In genomic region chr4:98435641-98436457, GRCm38 (mm10) we compare ENCODE assay signal across 14 mouse cellular contexts. TPM values are rescaled to one million over a fixed set of nuclear protein-coding genes. Genes with fewer than 3 reads are reported as not detected.
A peak's percentile ranks its signal among the peaks of the same experiment; 100 is the strongest.
DNase-seq lines count a peak whose midpoint lies in the region; ATAC-seq lines count a peak whose summit lies in the region.
"Had no signal": no experiment of that assay in that cellular context is flagged by ENCODE, and none has a peak within 500 bp of the region (broad histone marks: within the 10 kb centered on the region; RNA-seq: fewer than 3 reads in every experiment).

No protein-coding gene starts in this region.

- H3K4me3 ChIP-seq in stomach, embryonic 14.5 days (ENCODE audit: low read depth, low read length): no peak overlapping the region
- H3K4me3 ChIP-seq in forebrain, embryonic 10.5 days: no peak overlapping the region
- H3K4me3 ChIP-seq: embryonic facial prominence, embryonic 10.5 days; limb, embryonic 10.5 days; lung, embryonic 15.5 days had no signal

- ATAC-seq in common myeloid progenitor, adult 5-6 weeks (replicated peaks; ENCODE audit: low read depth, poor library complexity, severe bottlenecking): peak; percentile 21; the same call in 1 of the 2 replicates
- ATAC-seq in stomach, embryonic 14.5 days (ENCODE audit: insufficient number of reproducible peaks, insufficient read depth, low FRiP score, low read depth): peak; percentile 28; the same call in 1 of the 2 replicates

- peak; percentile 10 to 16 for DNase-seq in heart, adult 18-20 months
- DNase-seq in heart, adult 8-10 months (ENCODE audit: low spot score): no peak
- DNase-seq in CD4-positive helper T cell, adult 2 months (ENCODE audit: low read depth, low spot score): peak; percentile 49
- no peak for DNase-seq in forebrain, embryonic 10.5 days (ENCODE audit: extremely low spot score, low spot score)
- no peak for DNase-seq in kidney, postnatal 25 days
- no peak for DNase-seq in testis, postnatal 14 days (ENCODE audit: low spot score)
- DNase-seq: cerebellum, adult 18-20 months; right cerebral cortex, adult 18-20 months had no signal

- H3K27ac ChIP-seq in stomach, embryonic 14.5 days (ENCODE audit: low read length): no peak overlapping the region
- no peak overlapping the region for H3K27ac ChIP-seq in forebrain, embryonic 10.5 days
- H3K27ac ChIP-seq: embryonic facial prominence, embryonic 10.5 days; limb, embryonic 10.5 days; lung, embryonic 15.5 days had no signal

- WGBS in stomach, embryonic 14.5 days: 84% methylated on average over 10 of the region's 10 CpGs
- 94% methylated on average over 10 of the region's 10 CpGs for WGBS in forebrain, embryonic 10.5 days

- H3K27me3 ChIP-seq in stomach, embryonic 14.5 days (ENCODE audit: control insufficient read depth, insufficient read depth, low read length): no peaks in the 10 kb centered on the region
- no peaks in the 10 kb centered on the region for H3K27me3 ChIP-seq in forebrain, embryonic 10.5 days (ENCODE audit: poor library complexity, severe bottlenecking)
- H3K27me3 ChIP-seq: heart, embryonic 15.5 days; lung, embryonic 15.5 days had no signal

- H3K4me2 ChIP-seq in stomach, embryonic 14.5 days (replicated peaks; ENCODE audit: low read depth, low read length): no peak overlapping the region
- H3K4me2 ChIP-seq: lung, embryonic 15.5 days had no signal

- no peaks in the 10 kb centered on the region for H3K4me1 ChIP-seq in stomach, embryonic 14.5 days (ENCODE audit: control insufficient read depth, insufficient read depth, low read length)
- peaks cover 23% of the 10 kb centered on the region for H3K4me1 ChIP-seq in forebrain, embryonic 10.5 days
- H3K4me1 ChIP-seq: heart, embryonic 15.5 days; lung, embryonic 15.5 days had no signal

- H3K9ac ChIP-seq in stomach, embryonic 14.5 days (replicated peaks; ENCODE audit: low read depth, low read length): no peak overlapping the region
- H3K9ac ChIP-seq: heart, embryonic 15.5 days; lung, embryonic 15.5 days had no signal

- H3K36me3 ChIP-seq in stomach, embryonic 14.5 days (ENCODE audit: control insufficient read depth, insufficient read depth, low read length): peaks cover 3% of the 10 kb centered on the region; the same call in 1 of the 2 replicates
- no peaks in the 10 kb centered on the region for H3K36me3 ChIP-seq in forebrain, embryonic 10.5 days (replicated peaks)
- H3K36me3 ChIP-seq: heart, embryonic 15.5 days had no signal

- H3K9me3 ChIP-seq in stomach, embryonic 14.5 days (ENCODE audit: control insufficient read depth, low read depth, low read length): no peaks in the 10 kb centered on the region
- no peaks in the 10 kb centered on the region for H3K9me3 ChIP-seq in forebrain, embryonic 10.5 days
- H3K9me3 ChIP-seq: embryonic facial prominence, embryonic 10.5 days; heart, embryonic 15.5 days; limb, embryonic 10.5 days; lung, embryonic 15.5 days had no signal

RNA-seq across cellular contexts. Expression of gene Patj, which starts 40.3 kb away (rescaled TPM):
- 10 to 100 TPM; 13.0 to 16.0 TPM for total RNA-seq in heart, adult 18-20 months (2021)
- 10 to 100 TPM; 11.1 to 18.5 (median 13.2) TPM for total RNA-seq in heart, adult 8-10 months (2022)
- 7.8 and 12.5 TPM in 2 replicates for total RNA-seq in common myeloid progenitor, adult 5-6 weeks (2017)
- polyA plus RNA-seq in stomach, embryonic 14.5 days (2014; fragmentation: Nextera tagmentation; extraction: Ambion mirVana): 28.0 and 31.7 TPM in 2 replicates
- 10.2 and 11.2 TPM in 2 replicates for polyA plus RNA-seq in forebrain, embryonic 10.5 days (2016; fragmentation: Nextera tagmentation; extraction: Ambion mirVana)

RNA-seq across cellular contexts. Expression of gene Tm2d1, which starts 52.7 kb away (rescaled TPM):
- 10 to 100 TPM; 44.4 to 51.2 TPM for total RNA-seq in heart, adult 18-20 months (2021)
- total RNA-seq in heart, adult 8-10 months (2022): 10 to 100 TPM; 45.5 to 50.5 (median 46.6) TPM
- total RNA-seq in common myeloid progenitor, adult 5-6 weeks (2017): 16.3 and 26.7 TPM in 2 replicates
- polyA plus RNA-seq in stomach, embryonic 14.5 days (2014; fragmentation: Nextera tagmentation; extraction: Ambion mirVana): 86.4 and 89.2 TPM in 2 replicates
- polyA plus RNA-seq in forebrain, embryonic 10.5 days (2016; fragmentation: Nextera tagmentation; extraction: Ambion mirVana): 64.3 and 68.2 TPM in 2 replicates

Comparison
In these comparisons a context has a peak if more than half of its experiments do, and no peak if none do; other contexts are left out.
1. DNase-seq: peak in heart, adult 18-20 months (2 of 2) and CD4-positive helper T cell, adult 2 months (single experiment); none in heart, adult 8-10 months (single experiment), forebrain, embryonic 10.5 days (single experiment), kidney, postnatal 25 days (0 of 2) and testis, postnatal 14 days (single experiment).